8 mouse cellular contexts compared by ENCODE assay signal in genomic region chr17:26068831-26069739, GRCm38 (mm10). TPM values are rescaled to one million over a fixed set of nuclear protein-coding genes. Genes with fewer than 3 reads are reported as not detected.
DNase-seq lines count a peak whose midpoint lies in the region; ATAC-seq and TF ChIP-seq lines count a peak whose summit lies in the region.

Gene Rab11fip3, minus strand, starts transcription at chr17:26069555.

- ATAC-seq in G1E (ENCODE audit: extremely low read depth, insufficient number of reproducible peaks, low FRiP score, poor library complexity, severe bottlenecking) = peak; percentile 63; the same call in 1 of the 2 replicates
- ATAC-seq in forebrain, embryonic 14.5 days = peak; percentile 95
- ATAC-seq in liver, embryonic 16.5 days (ENCODE audit: low read depth) = peak; percentile 88
- ATAC-seq in neural tube, embryonic 13.5 days (ENCODE audit: low read depth) = peak; percentile 91

- H3K27ac ChIP-seq in forebrain, embryonic 14.5 days (ENCODE audit: low read depth, low read length) = peak within 1 kb of the TSS; percentile 91
- H3K27ac ChIP-seq in liver, embryonic 16.5 days (ENCODE audit: low read length) = no peak within 1 kb of the TSS
- H3K27ac ChIP-seq in neural tube, embryonic 13.5 days (replicated peaks) = peak within 1 kb of the TSS; percentile 95

- H3K4me3 ChIP-seq in G1E (ENCODE audit: low read depth, low read length) = peak within 1 kb of the TSS; percentile 84
- H3K4me3 ChIP-seq in forebrain, embryonic 14.5 days (ENCODE audit: low read depth, low read length) = peak within 1 kb of the TSS; percentile 67
- peak within 1 kb of the TSS; percentile 73 for H3K4me3 ChIP-seq in liver, embryonic 16.5 days (ENCODE audit: low read depth, low read length)
- peak within 1 kb of the TSS; percentile 95 for H3K4me3 ChIP-seq in neural tube, embryonic 13.5 days

- H3K27me3 ChIP-seq in G1E (ENCODE audit: insufficient read depth, low read length) = peaks cover 12% of the 10 kb centered on the region
- no peaks in the 10 kb centered on the region for H3K27me3 ChIP-seq in forebrain, embryonic 14.5 days (replicated peaks; ENCODE audit: control insufficient read depth, insufficient read depth, low read length)
- peaks cover 46% of the 10 kb centered on the region for H3K27me3 ChIP-seq in liver, embryonic 16.5 days (ENCODE audit: control insufficient read depth, insufficient read depth, low read depth, low read length)
- peaks cover 14% of the 10 kb centered on the region for H3K27me3 ChIP-seq in neural tube, embryonic 13.5 days

- no peak for TF ChIP-seq CTCF in G1E (IDR thresholded peaks at IDR 0.05; ENCODE audit: low read depth, low read length)

- no peaks in the 10 kb centered on the region for H3K9me3 ChIP-seq in G1E (replicated peaks)
- no peaks in the 10 kb centered on the region for H3K9me3 ChIP-seq in forebrain, embryonic 14.5 days (replicated peaks; ENCODE audit: control insufficient read depth, low read length)
- H3K9me3 ChIP-seq in liver, embryonic 16.5 days (replicated peaks; ENCODE audit: control insufficient read depth, low read length) = no peaks in the 10 kb centered on the region
- no peaks in the 10 kb centered on the region for H3K9me3 ChIP-seq in neural tube, embryonic 13.5 days

- H3K9ac ChIP-seq in forebrain, embryonic 14.5 days (ENCODE audit: low read length) = peak within 1 kb of the TSS; percentile 97
- H3K9ac ChIP-seq in liver, embryonic 16.5 days (ENCODE audit: low read depth, low read length) = peak within 1 kb of the TSS; percentile 60
- peak within 1 kb of the TSS; percentile 97 for H3K9ac ChIP-seq in neural tube, embryonic 13.5 days

- DNase-seq in G1E (ENCODE audit: low spot score) = peak; percentile 90
- DNase-seq in cerebellum, adult 11 months = peak; percentile 80
- DNase-seq in forebrain, embryonic 14.5 days (ENCODE audit: low spot score) = peak; percentile 95
- DNase-seq in heart, postnatal 10 days = peak; percentile 84 to 87
- peak; percentile 90 to 93 for DNase-seq in kidney, postnatal 4 days
- DNase-seq in telencephalon, adult 2 months (ENCODE audit: low read depth, low spot score) = peak; percentile 89

- intact Hi-C loops in heart, postnatal 10 days (cut with DNase I) = loop anchor here (2.0 kb wide), 2 partner anchors 26 to 28 kb away; partner anchors contain the start of gene Nme4

- peaks cover 38% of the 10 kb centered on the region for H3K36me3 ChIP-seq in G1E (replicated peaks)
- H3K36me3 ChIP-seq in forebrain, embryonic 14.5 days (ENCODE audit: control insufficient read depth, insufficient read depth, low read length) = peaks cover 12% of the 10 kb centered on the region
- no peaks in the 10 kb centered on the region for H3K36me3 ChIP-seq in liver, embryonic 16.5 days (ENCODE audit: control insufficient read depth, insufficient read depth)
- peaks cover 13% of the 10 kb centered on the region for H3K36me3 ChIP-seq in neural tube, embryonic 13.5 days

- H3K4me2 ChIP-seq in forebrain, embryonic 14.5 days (ENCODE audit: low read length) = peak within 1 kb of the TSS; percentile 100
- peak within 1 kb of the TSS; percentile 90 for H3K4me2 ChIP-seq in liver, embryonic 16.5 days (ENCODE audit: low read depth, low read length)
- H3K4me2 ChIP-seq in neural tube, embryonic 13.5 days = peak within 1 kb of the TSS; percentile 100

- peaks cover 41% of the 10 kb centered on the region for H3K4me1 ChIP-seq in G1E (ENCODE audit: insufficient read depth, low read depth, low read length)
- peaks cover 28% of the 10 kb centered on the region for H3K4me1 ChIP-seq in forebrain, embryonic 14.5 days (ENCODE audit: control insufficient read depth, insufficient read depth, low read length)
- H3K4me1 ChIP-seq in liver, embryonic 16.5 days (ENCODE audit: control insufficient read depth, low read depth, low read length) = peaks cover 15% of the 10 kb centered on the region
- peaks cover 54% of the 10 kb centered on the region for H3K4me1 ChIP-seq in neural tube, embryonic 13.5 days (replicated peaks)

- WGBS in forebrain, embryonic 14.5 days = under 1% methylated on average over 93 of the region's 94 CpGs
- WGBS in liver, embryonic 16.5 days (ENCODE audit: insufficient replicate concordance) = under 1% methylated on average over 94 of the region's 94 CpGs
- under 1% methylated on average over 94 of the region's 94 CpGs for WGBS in neural tube, embryonic 13.5 days

RNA-seq across cellular contexts. Expression of gene Rab11fip3, which starts in this region (rescaled TPM):
- total RNA-seq in G1E (2014; fragmentation: Nextera tagmentation) (9.9 and 13.9 TPM in 2 replicates), G1E (2017) (2.8 and 3.0 TPM in 2 replicates)
- polyA plus RNA-seq in G1E (2012) = 9.3 and 11.2 TPM in 2 replicates
- polyA plus RNA-seq in forebrain, embryonic 14.5 days (2014; fragmentation: Nextera tagmentation; extraction: Ambion mirVana) = 15.2 and 20.5 TPM in 2 replicates
- total RNA-seq in heart, postnatal 10 days (2021) = 10 to 100 TPM; 23.4 to 24.1 TPM
- polyA plus RNA-seq in liver, embryonic 16.5 days (2015; fragmentation: Nextera tagmentation; extraction: Ambion mirVana) = 1.4 and 1.7 TPM in 2 replicates
- polyA plus RNA-seq in neural tube, embryonic 13.5 days (2015; fragmentation: Nextera tagmentation; extraction: Ambion mirVana) = 25.9 and 28.3 TPM in 2 replicates
